Mouse (Mus musculus): ENCODE results near the gene Serpinb1c.

DNA sequence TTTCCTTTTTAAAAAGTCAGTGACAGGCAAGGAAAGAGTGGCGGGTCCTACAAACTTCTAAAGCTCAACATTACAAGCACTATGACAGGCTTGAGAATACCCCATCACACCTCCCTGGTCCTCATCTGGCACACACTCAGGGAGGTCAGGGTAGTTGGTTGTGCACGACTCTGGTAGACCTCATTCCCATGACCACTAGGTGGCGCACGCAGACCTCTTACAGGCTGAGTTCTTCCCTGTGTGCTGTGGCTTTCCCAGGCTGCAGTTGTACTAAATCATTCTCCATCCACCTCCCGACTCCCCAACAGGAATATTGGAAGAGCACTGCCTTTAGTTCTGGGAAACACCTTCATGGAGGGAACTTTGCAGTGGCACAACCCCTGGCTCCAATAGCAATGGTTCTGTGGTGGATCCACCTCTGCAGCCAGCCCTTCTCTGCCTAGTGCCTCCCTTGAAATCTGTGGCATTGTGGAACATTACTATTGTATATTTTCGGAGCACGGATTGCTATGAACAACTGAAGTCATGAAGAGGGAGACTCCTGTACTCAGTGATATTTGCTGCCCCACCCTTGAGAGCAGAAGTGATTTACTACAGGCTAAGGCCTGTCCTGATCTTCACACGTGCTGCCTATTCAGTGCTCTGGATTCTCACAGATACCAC, 5.3 kb upstream of the Serpinb1c start:
- TF ChIP-seq POLR2A (IDR thresholded peaks at IDR 0.05; ENCODE audit: low read depth, low read length) (no peak), CTCF (IDR thresholded peaks at IDR 0.05; ENCODE audit: extremely low read depth, insufficient read length, insufficient replicate concordance, low read depth, low read length) (peak; percentile 94; the same call in 1 of the 2 replicates)

Data from small intestine, adult 2 months (tissue).